In the genomic region with DNA sequence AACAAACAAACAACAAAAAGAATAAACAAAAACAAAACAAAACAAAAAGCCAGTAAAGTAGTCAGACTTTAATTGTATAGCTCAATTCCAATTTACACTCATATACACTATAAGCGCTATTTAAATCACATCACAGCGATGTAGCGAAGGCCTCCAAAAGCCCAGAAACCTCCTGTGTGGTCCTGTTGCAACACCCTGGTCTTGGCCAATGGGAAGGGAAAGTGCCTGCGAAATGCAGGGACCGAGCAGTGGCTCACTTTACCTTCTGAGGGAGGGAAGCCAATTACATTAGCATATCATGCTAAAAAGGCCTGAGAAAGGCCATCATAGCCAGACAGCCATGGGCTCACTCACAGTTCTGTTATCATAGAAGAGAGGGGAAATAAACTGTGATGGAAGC, we compare ENCODE assay signal across 24 mouse cellular contexts. TPM values are rescaled to one million over a fixed set of nuclear protein-coding genes. Genes with fewer than 3 reads are reported as not detected.
DNase-seq lines count a peak whose midpoint lies in the region; ATAC-seq and TF ChIP-seq lines count a peak whose summit lies in the region.
"Had no signal": no experiment of that assay in that cellular context is flagged by ENCODE, and none has a peak within 500 bp of the region (broad histone marks: within the 10 kb centered on the region; RNA-seq: fewer than 3 reads in every experiment).

No protein-coding gene starts in this region.

- no peak overlapping the region for H3K9ac ChIP-seq in forebrain, embryonic 15.5 days (replicated peaks)
- H3K9ac ChIP-seq in forebrain, embryonic 13.5 days = no peak overlapping the region
- H3K9ac ChIP-seq in lung, embryonic 16.5 days (ENCODE audit: low read length) = no peak overlapping the region
- H3K9ac ChIP-seq in midbrain, embryonic 16.5 days (ENCODE audit: low read depth, low read length) = no peak overlapping the region
- H3K9ac ChIP-seq in midbrain, postnatal 0 days (replicated peaks; ENCODE audit: low read length, poor library complexity, severe bottlenecking) = no peak overlapping the region
- H3K9ac ChIP-seq: embryonic facial prominence, embryonic 15.5 days; heart, embryonic 13.5 days; hindbrain, embryonic 12.5 days had no signal

- H3K9me3 ChIP-seq in forebrain, embryonic 15.5 days = no peaks in the 10 kb centered on the region
- no peaks in the 10 kb centered on the region for H3K9me3 ChIP-seq in forebrain, embryonic 13.5 days (replicated peaks)
- H3K9me3 ChIP-seq in lung, embryonic 16.5 days (ENCODE audit: control insufficient read depth, low read length) = no peaks in the 10 kb centered on the region
- H3K9me3 ChIP-seq in midbrain, embryonic 16.5 days (replicated peaks; ENCODE audit: control insufficient read depth, low read length, poor library complexity, severe bottlenecking) = no peaks in the 10 kb centered on the region
- no peaks in the 10 kb centered on the region for H3K9me3 ChIP-seq in midbrain, postnatal 0 days (ENCODE audit: low read length)
- H3K9me3 ChIP-seq: embryonic facial prominence, embryonic 15.5 days; heart, embryonic 13.5 days; hindbrain, embryonic 12.5 days had no signal

- no peak overlapping the region for H3K27ac ChIP-seq in forebrain, embryonic 15.5 days (replicated peaks)
- no peak overlapping the region for H3K27ac ChIP-seq in forebrain, embryonic 13.5 days
- H3K27ac ChIP-seq in lung, embryonic 16.5 days (ENCODE audit: low read length) = no peak overlapping the region
- no peak overlapping the region for H3K27ac ChIP-seq in midbrain, embryonic 16.5 days (ENCODE audit: low read length)
- H3K27ac ChIP-seq in midbrain, postnatal 0 days (ENCODE audit: low read depth, low read length) = no peak overlapping the region
- H3K27ac ChIP-seq: embryonic facial prominence, embryonic 15.5 days; gastrocnemius, adult 2 months; heart, embryonic 13.5 days; hindbrain, embryonic 12.5 days had no signal

- WGBS in forebrain, embryonic 15.5 days = 60% methylated on average over 5 of the region's 5 CpGs
- 65% methylated on average over 5 of the region's 5 CpGs for WGBS in forebrain, embryonic 13.5 days
- WGBS in lung, embryonic 16.5 days = 59% methylated on average over 5 of the region's 5 CpGs
- WGBS in midbrain, embryonic 16.5 days = 69% methylated on average over 5 of the region's 5 CpGs
- WGBS in midbrain, postnatal 0 days = 70% methylated on average over 5 of the region's 5 CpGs

- no peaks in the 10 kb centered on the region for H3K4me1 ChIP-seq in forebrain, embryonic 15.5 days
- H3K4me1 ChIP-seq in forebrain, embryonic 13.5 days = peaks cover 7% of the 10 kb centered on the region; the same call in 1 of the 2 replicates
- no peaks in the 10 kb centered on the region for H3K4me1 ChIP-seq in lung, embryonic 16.5 days (replicated peaks; ENCODE audit: control insufficient read depth, insufficient read depth, low read length)
- H3K4me1 ChIP-seq in midbrain, embryonic 16.5 days (ENCODE audit: control insufficient read depth, insufficient read depth, low read length) = no peaks in the 10 kb centered on the region
- no peaks in the 10 kb centered on the region for H3K4me1 ChIP-seq in midbrain, postnatal 0 days (ENCODE audit: insufficient read depth, low read length)

- no peaks in the 10 kb centered on the region for H3K36me3 ChIP-seq in forebrain, embryonic 15.5 days
- no peaks in the 10 kb centered on the region for H3K36me3 ChIP-seq in forebrain, embryonic 13.5 days (ENCODE audit: poor library complexity, severe bottlenecking)
- no peaks in the 10 kb centered on the region for H3K36me3 ChIP-seq in lung, embryonic 16.5 days (ENCODE audit: control insufficient read depth, insufficient read depth, low read length)
- H3K36me3 ChIP-seq in midbrain, embryonic 16.5 days (ENCODE audit: control insufficient read depth, insufficient read depth, low read length) = no peaks in the 10 kb centered on the region
- no peaks in the 10 kb centered on the region for H3K36me3 ChIP-seq in midbrain, postnatal 0 days (ENCODE audit: insufficient read depth, low read length)
- H3K36me3 ChIP-seq: embryonic facial prominence, embryonic 15.5 days; heart, embryonic 13.5 days; hindbrain, embryonic 12.5 days had no signal

- H3K4me2 ChIP-seq in forebrain, embryonic 15.5 days (replicated peaks) = no peak overlapping the region
- H3K4me2 ChIP-seq in forebrain, embryonic 13.5 days = no peak overlapping the region
- no peak overlapping the region for H3K4me2 ChIP-seq in lung, embryonic 16.5 days (ENCODE audit: low read depth, low read length)
- no peak overlapping the region for H3K4me2 ChIP-seq in midbrain, embryonic 16.5 days (ENCODE audit: low read length)
- no peak overlapping the region for H3K4me2 ChIP-seq in midbrain, postnatal 0 days (ENCODE audit: low read depth, low read length, poor library complexity, severe bottlenecking)
- H3K4me2 ChIP-seq: embryonic facial prominence, embryonic 15.5 days; heart, embryonic 13.5 days; hindbrain, embryonic 12.5 days had no signal

- no peaks in the 10 kb centered on the region for H3K27me3 ChIP-seq in forebrain, embryonic 15.5 days
- no peaks in the 10 kb centered on the region for H3K27me3 ChIP-seq in forebrain, embryonic 13.5 days
- H3K27me3 ChIP-seq in lung, embryonic 16.5 days (ENCODE audit: control insufficient read depth, insufficient read depth, low read depth, low read length) = no peaks in the 10 kb centered on the region
- no peaks in the 10 kb centered on the region for H3K27me3 ChIP-seq in midbrain, embryonic 16.5 days (ENCODE audit: control insufficient read depth, insufficient read depth, low read depth, low read length)
- H3K27me3 ChIP-seq in midbrain, postnatal 0 days (ENCODE audit: insufficient read depth, low read length) = no peaks in the 10 kb centered on the region
- H3K27me3 ChIP-seq: embryonic facial prominence, embryonic 15.5 days; heart, embryonic 13.5 days; hindbrain, embryonic 12.5 days had no signal

- TF ChIP-seq CTCF in midbrain, postnatal 0 days (IDR thresholded peaks at IDR 0.05) = no peak

- no peak for DNase-seq in lung, postnatal 25 days (ENCODE audit: low spot score)
- no peak for DNase-seq in midbrain, postnatal 0 days (ENCODE audit: low spot score)
- DNase-seq in cerebellum, adult 18-20 months = no peak
- DNase-seq: adrenal gland, adult 2 months; adrenal gland, postnatal 25 days; cerebellum, adult 8-10 months; cerebellum, postnatal 14 days; embryo, embryonic 11 days; gastrocnemius, adult 2 months; gastrocnemius, postnatal 25 days; heart, adult 11 months; heart, postnatal 36 days had no signal

- H3K4me3 ChIP-seq in forebrain, embryonic 15.5 days = no peak overlapping the region
- H3K4me3 ChIP-seq in forebrain, embryonic 13.5 days = no peak overlapping the region
- H3K4me3 ChIP-seq in lung, embryonic 16.5 days (ENCODE audit: low read length) = no peak overlapping the region
- no peak overlapping the region for H3K4me3 ChIP-seq in midbrain, embryonic 16.5 days (ENCODE audit: low read depth, low read length)
- no peak overlapping the region for H3K4me3 ChIP-seq in midbrain, postnatal 0 days (ENCODE audit: low read depth, low read length)
- H3K4me3 ChIP-seq: embryonic facial prominence, embryonic 15.5 days; erythroblast, embryonic 14.5 days; gastrocnemius, adult 2 months; heart, embryonic 13.5 days; hindbrain, embryonic 12.5 days had no signal

- 0 out of 2 replicates have a peak, but pooled peaks have one; percentile 48 for ATAC-seq in forebrain, embryonic 15.5 days (replicated peaks)
- ATAC-seq in forebrain, embryonic 13.5 days = no peak
- peak; percentile 12; the same call in 1 of the 2 replicates for ATAC-seq in lung, embryonic 16.5 days (ENCODE audit: low read depth)
- 0 out of 2 replicates have a peak, but pooled peaks have one; percentile 45 for ATAC-seq in midbrain, embryonic 16.5 days
- no peak for ATAC-seq in midbrain, postnatal 0 days (ENCODE audit: low FRiP score)
- ATAC-seq in megakaryocyte progenitor cell, adult 5-6 weeks (replicated peaks; ENCODE audit: poor library complexity) = peak; percentile 57; the same call in 1 of the 2 replicates
- ATAC-seq: hindbrain, embryonic 16.5 days; inflammation-experienced regulatory T-cells, adult 6 months had no signal

RNA-seq across cellular contexts. Expression of gene Scel, which starts 14.5 kb away (rescaled TPM):
- 0.08 TPM in 1 of 2 replicates, not detected in the other for polyA plus RNA-seq in forebrain, embryonic 15.5 days (2015; fragmentation: Nextera tagmentation; extraction: Ambion mirVana)
- 0.10 TPM in 1 of 2 replicates, not detected in the other for polyA plus RNA-seq in forebrain, embryonic 13.5 days (2015; fragmentation: Nextera tagmentation; extraction: Ambion mirVana)
- polyA plus RNA-seq in lung, embryonic 16.5 days (2015; fragmentation: Nextera tagmentation; extraction: Ambion mirVana) = 1.3 and 1.7 TPM in 2 replicates
- 0.16 and 0.34 TPM in 2 replicates for polyA plus RNA-seq in midbrain, embryonic 16.5 days (2015; fragmentation: Nextera tagmentation; extraction: Ambion mirVana)
- total RNA-seq in midbrain, postnatal 0 days (2014; rRNA removed) = 0.33 TPM in 1 of 2 replicates, not detected in the other
- 0.13 and 0.26 TPM in 2 replicates for polyA plus RNA-seq in midbrain, postnatal 0 days (2015; fragmentation: Nextera tagmentation; extraction: Ambion mirVana)
- not detected in 2 replicates for total RNA-seq in megakaryocyte progenitor cell, adult 5-6 weeks (2015)
- total RNA-seq in megakaryocyte progenitor cell, adult 5-6 weeks (2017) = not detected in 2 replicates
- total RNA-seq: common myeloid progenitor, adult 5-6 weeks had no signal
- polyA plus RNA-seq: erythroblast, embryonic 14.5 days had no signal

Comparison
In these comparisons a context has a peak if more than half of its experiments do, and no peak if none do; other contexts are left out.
1. ATAC-seq: peak in forebrain, embryonic 15.5 days (single experiment), lung, embryonic 16.5 days (single experiment), midbrain, embryonic 16.5 days (single experiment) and megakaryocyte progenitor cell, adult 5-6 weeks (single experiment); none in forebrain, embryonic 13.5 days (single experiment) and midbrain, postnatal 0 days (single experiment).